Mouse (Mus musculus): Measurements from ENCODE around the gene Immp2l. TPM values are rescaled to one million over a fixed set of nuclear protein-coding genes. Genes with fewer than 3 reads are reported as not detected.

Immp2l gene
- total RNA-seq, 2 experiments from 2014 or later: 8.5 to 10.9 TPM

GRCm38 (mm10) chr12:41170051-41170450 lies 146.2 kb downstream of the Immp2l start:
- no peak for DNase-seq (ENCODE audit: low spot score in 2 of 2)

DNA sequence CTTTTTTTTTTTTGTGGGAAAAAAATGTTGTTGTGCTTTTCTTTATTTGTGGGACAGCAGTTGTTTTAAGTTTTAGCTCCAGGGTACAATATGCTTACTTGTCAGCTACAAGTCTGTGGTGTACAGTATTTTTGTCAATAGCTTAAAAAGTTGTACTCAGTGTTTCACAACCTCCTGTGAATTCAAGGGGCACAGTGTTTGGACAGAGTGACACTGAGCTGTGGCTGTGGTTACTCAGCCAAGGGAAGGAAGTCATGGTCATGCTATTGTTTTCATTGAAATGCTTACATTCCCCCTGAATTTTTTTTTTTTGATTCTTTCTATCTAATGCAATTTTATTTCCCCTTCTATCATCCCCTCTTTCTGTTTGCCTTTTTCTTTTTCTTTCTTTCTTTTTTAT lies 159.0 kb downstream of the Immp2l start:
- no peak for DNase-seq (ENCODE audit: low spot score in 2 of 2)

DNA sequence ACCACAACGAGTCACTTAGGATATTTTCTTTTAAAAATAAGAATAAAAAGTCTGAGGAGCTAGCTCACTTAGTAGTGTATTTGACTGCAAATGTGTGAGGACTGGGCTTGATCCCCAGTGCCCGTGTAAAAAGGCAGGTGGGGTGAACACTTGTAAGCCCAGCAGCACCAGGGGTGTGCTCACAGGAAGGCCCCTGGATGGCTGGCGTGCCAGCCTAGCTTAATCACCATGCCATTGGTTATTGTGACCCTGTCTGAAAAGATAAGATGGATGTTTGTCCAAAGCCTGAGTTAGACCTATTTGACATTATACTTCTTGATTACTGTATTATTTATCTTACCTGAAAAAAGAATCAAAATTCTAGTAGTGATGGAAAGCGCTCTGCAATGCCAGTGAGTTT lies 161.2 kb downstream of the Immp2l start:
- DNase-seq (ENCODE audit: low spot score in 2 of 2): no peak

GRCm38 (mm10) chr12:41185509-41185908 lies 161.6 kb downstream of the Immp2l start:
- no peak for DNase-seq (ENCODE audit: low spot score in 2 of 2)

DNA sequence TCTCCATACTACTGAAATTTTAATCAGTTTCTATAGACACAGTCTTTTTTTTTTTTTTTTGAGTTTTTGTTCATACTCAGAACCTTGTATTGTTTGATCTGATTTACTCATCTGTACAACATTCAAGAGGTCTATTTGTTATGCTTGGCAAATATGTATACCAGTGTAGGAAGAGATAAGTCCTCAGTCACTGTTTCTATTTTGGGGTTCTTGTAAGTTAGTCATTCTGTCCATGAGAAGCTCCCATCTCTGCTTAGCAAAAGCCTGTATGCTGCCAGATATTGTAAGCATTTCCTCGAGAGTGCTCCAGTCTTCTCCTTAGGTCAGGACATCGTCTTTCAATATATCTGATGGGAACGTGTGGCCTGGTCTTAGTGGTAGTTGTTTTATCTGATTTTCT lies 168.9 kb downstream of the Immp2l start:
- DNase-seq (ENCODE audit: low spot score in 2 of 2): no peak

DNA sequence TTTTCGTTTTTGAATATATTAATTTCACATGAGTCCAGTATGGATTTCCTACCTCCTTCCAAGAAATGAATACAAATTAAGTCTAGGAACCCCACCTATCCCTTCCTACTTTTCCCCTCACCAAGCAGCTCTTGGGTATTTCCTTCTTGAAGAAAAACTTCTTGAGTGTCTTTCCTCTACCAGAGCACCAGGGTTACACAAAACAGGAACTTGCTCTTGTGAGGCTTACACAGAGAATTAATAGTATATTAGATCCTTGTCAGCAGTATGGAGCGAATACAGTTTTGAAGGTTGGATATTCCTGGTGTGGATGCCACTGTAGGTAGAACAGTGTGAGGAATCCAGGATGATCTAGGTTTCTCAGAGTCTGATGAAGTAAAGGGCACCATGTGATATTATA lies 172.5 kb downstream of the Immp2l start:
- DNase-seq (ENCODE audit: low spot score in 2 of 2): no peak

- no peak for DNase-seq (ENCODE audit: low spot score in 2 of 2)
Observed at GRCm38 (mm10) chr12:41215186-41215585, 191.3 kb downstream of the Immp2l start.

DNA sequence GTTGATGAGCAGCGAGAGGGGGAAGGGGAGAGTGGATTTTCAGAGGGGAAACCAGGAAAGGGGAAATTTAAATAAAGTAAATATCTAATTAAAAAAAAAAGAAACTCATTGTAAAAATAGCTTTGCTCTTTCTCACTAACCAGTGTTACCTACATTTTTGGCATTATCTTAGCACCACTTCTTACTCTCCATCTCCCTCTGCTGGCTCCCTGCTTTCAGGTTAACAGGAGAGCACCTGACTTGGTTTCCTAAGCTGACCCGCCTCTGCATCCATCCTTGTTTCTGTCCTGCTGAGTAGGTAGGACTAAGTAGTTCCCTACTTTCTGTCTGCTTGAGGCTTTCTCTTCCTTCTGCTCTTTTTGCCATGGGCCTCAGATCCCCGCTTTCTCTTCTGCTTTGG lies 198.0 kb downstream of the Immp2l start:
- no peak for DNase-seq (ENCODE audit: low spot score in 2 of 2)

GRCm38 (mm10) chr12:41223686-41224085 lies 199.8 kb downstream of the Immp2l start:
- no peak for DNase-seq (ENCODE audit: low spot score in 2 of 2)

DNA sequence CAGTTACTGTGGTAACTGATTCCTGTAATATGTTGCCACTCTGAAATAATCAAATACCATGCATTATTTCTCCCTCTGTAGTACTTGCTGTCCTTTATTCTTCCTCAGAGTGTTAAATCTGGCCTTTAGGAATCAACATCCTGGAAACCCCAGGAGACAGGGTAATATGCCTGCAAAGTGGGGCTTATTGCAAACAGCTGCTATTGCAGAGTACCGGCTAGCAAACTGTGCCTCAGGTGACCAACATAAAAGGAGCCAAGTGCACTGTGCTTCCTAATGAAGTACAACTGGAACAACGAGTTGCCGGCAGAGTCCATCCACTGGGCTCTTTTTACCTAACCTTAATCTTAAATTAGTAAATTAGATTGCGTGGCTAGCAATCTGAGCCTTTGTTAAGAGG lies 200.6 kb downstream of the Immp2l start:
- DNase-seq (ENCODE audit: low spot score in 2 of 2): no peak

DNA sequence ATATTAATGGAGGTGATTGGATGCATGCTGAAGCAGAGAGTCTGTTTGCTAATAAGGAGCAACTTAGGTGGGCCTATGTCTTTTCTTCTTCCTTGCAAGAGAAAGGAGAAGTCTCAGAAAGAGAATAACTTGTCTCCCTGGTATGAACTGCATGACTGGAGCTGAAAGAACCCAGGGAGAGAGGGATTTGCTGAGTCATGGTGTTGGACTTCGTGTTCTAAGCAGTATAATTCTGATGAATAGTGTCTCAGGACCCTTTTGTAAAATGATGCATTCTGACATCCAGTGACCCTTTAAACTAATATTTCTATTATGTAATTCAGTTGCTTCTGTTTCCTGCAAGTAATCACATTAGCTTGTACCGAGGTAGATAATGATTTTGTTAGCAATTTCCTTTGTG lies 208.1 kb downstream of the Immp2l start:
- DNase-seq (ENCODE audit: low spot score in 2 of 2): no peak

- DNase-seq (ENCODE audit: low spot score in 2 of 2): no peak
Observed at GRCm38 (mm10) chr12:41237880-41238279, 214.0 kb downstream of the Immp2l start.

GRCm38 (mm10) chr12:41241221-41241620 lies 217.3 kb downstream of the Immp2l start:
- no peak for DNase-seq (ENCODE audit: low spot score in 2 of 2)

- DNase-seq (ENCODE audit: low spot score in 2 of 2): peak in 1 of 2 experiments; percentile 44
Observed at GRCm38 (mm10) chr12:41248254-41248653, 224.4 kb downstream of the Immp2l start.

DNA sequence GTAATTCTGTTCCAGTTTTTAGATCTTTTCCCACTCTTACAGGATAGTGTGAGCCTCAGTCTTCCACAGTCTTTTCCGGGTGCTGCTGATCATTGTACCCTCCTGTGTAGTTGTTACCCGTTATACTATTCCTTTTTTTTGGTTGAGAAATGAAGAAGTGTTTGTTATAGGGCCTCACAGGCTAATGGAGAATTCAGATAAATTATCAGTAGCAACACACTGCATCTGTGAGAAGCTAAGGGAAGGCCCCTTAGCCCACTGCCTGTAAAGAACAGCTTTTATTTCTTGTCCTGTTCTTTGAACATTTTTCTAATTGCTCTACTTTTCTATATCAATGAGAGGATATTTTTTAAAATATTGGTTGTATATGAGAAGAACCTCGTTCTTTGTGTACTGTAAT lies 226.2 kb downstream of the Immp2l start:
- DNase-seq (ENCODE audit: low spot score in 2 of 2): no peak

GRCm38 (mm10) chr12:41257905-41258304 lies 234.0 kb downstream of the Immp2l start:
- DNase-seq (ENCODE audit: low spot score in 2 of 2): no peak

DNA sequence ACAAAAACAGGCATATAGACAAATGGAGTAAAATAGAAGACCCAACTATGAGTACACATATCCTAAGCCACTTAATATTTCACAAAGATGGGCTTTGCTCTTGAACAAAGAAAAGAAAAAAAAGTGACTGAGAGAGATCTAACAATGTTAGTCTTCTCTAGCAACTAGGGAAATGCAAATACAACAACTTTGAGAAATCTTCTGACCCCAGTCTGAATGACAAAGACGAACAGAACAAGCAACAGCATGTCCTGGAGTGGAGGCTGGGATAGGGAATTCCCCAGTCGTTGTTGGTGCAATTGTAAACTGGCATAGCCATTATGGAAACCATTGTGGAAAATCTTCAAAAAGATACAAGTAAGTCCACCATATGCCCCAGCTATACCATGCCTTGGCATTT lies 235.7 kb downstream of the Immp2l start:
- DNase-seq (ENCODE audit: low spot score in 2 of 2): no peak

GRCm38 (mm10) chr12:41274136-41274535 lies 250.2 kb downstream of the Immp2l start:
- no peak for DNase-seq (ENCODE audit: low spot score in 2 of 2)

- no peak for DNase-seq (ENCODE audit: low spot score in 2 of 2)
Observed at GRCm38 (mm10) chr12:41275361-41275760, 251.5 kb downstream of the Immp2l start.

DNA sequence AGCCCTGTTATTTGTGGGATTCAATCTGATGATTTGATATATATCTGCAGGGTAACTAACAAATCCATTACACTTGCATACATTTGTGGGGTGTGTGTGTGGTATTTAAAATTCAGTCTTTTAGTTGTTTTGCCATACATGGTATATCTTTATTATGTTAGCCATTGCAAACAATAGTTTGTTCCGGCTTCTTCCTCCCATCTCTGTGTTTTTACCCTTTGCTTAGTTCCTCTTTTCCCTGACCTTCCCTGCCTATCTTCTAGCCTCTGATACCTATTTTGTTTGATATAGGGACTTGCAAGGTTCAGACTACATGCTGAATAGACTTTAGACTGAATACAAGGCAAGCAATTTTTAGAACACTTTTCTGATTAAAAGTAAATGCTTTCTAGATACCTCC lies 254.0 kb downstream of the Immp2l start:
- DNase-seq (ENCODE audit: low spot score in 2 of 2): no peak

DNA sequence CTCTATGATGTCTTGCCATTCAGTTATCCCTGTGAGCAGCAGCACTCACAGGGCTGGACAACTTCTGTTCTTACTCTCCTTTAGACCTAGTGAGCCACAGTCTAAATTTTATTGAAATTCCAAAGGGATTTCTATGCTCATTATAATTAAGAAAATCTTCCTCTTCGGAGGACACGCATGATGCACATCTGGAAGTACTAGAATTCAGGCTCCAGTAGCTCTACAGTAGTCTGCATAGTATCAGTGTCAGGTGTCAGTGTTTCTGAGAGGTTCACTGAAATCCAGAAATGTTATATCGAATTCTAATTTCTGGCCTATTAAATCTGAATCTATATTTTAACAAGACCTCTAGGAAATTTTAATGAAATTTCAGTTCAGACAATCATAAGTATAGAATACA lies 265.2 kb downstream of the Immp2l start:
- no peak for DNase-seq (ENCODE audit: low spot score in 2 of 2)

DNA sequence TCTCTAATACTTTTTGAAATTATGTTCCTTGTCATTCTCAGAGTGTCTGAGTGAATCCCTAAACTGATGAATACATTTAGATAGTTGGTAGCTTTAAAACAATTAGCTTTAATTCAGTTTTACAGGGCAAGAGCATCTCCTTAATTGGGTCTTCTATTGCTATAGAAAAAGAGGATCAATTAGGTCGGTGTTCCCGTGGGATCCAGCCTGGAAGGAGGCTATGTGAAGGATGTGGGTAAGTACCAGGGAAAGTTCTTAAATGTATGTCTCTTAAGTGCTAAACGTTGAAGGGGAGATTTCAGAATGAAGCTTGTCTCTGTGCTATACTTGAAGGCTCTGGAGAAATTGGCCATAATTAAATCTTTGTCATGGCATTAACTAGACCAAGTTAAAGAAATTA lies 283.1 kb downstream of the Immp2l start:
- no peak for DNase-seq (ENCODE audit: low spot score in 2 of 2)

GRCm38 (mm10) chr12:41308726-41309680 lies 285.1 kb downstream of the Immp2l start:
- no peak for DNase-seq (ENCODE audit: low spot score in 2 of 2)
